In the genomic region with DNA sequence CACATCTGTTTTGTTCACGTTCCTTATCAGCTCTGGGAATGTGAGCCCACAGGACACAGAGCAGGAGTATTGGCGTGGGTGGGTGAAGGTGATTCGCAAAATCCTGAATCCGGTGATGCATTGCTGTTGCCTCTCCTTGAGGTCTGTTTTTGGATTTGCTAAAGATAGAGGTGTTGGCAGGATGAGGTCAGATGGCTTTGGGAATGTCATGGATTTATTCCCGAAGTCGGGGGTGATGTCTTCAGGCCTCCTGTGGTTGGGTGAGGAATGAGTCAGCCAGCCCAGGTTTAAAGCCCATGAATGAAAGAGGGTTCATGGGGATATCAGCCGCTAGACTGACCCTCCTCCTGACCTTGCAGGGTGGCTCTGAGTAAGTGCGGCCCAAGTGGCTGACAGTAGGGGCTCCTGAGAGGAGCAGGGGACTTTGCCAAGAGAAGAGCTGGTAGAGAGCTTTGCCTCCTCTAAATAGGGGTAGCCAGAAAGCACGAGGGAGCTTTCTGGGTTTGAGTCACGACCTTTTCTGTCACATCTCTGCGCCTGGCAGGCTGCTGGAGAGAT, we compare ENCODE assay signal across 17 mouse cellular contexts. TPM values are rescaled to one million over a fixed set of nuclear protein-coding genes. Genes with fewer than 3 reads are reported as not detected.
A peak's percentile ranks its signal among the peaks of the same experiment; 100 is the strongest.
DNase-seq lines count a peak whose midpoint lies in the region; ATAC-seq and TF ChIP-seq lines count a peak whose summit lies in the region.
"Had no signal": no experiment of that assay in that cellular context is flagged by ENCODE, and none has a peak within 500 bp of the region (broad histone marks: within the 10 kb centered on the region; RNA-seq: fewer than 3 reads in every experiment).

No protein-coding gene starts in this region.

- H3K27ac ChIP-seq in hindbrain, embryonic 10.5 days: peak overlapping the region; percentile 68; the same call in 1 of the 2 replicates
- no peak overlapping the region for H3K27ac ChIP-seq in hindbrain, embryonic 16.5 days (ENCODE audit: low read depth, low read length)
- no peak overlapping the region for H3K27ac ChIP-seq in CH12.LX (ENCODE audit: insufficient read depth, low read depth)
- 0 out of 2 replicates have a peak overlapping the region, but pooled peaks have one; percentile 3 for H3K27ac ChIP-seq in heart, postnatal 0 days (ENCODE audit: low read depth)
- H3K27ac ChIP-seq: forebrain, embryonic 10.5 days; midbrain, embryonic 10.5 days; stomach, postnatal 0 days had no signal

- no peak for TF ChIP-seq POLR2A in CH12.LX (IDR thresholded peaks at IDR 0.05; ENCODE audit: low read depth, low read length)

- no peaks in the 10 kb centered on the region for H3K27me3 ChIP-seq in hindbrain, embryonic 10.5 days (ENCODE audit: insufficient read depth, poor library complexity, severe bottlenecking)
- no peaks in the 10 kb centered on the region for H3K27me3 ChIP-seq in hindbrain, embryonic 16.5 days (replicated peaks; ENCODE audit: control insufficient read depth, insufficient read depth, low read length)
- H3K27me3 ChIP-seq in CH12.LX (replicated peaks): no peaks in the 10 kb centered on the region
- no peaks in the 10 kb centered on the region for H3K27me3 ChIP-seq in heart, postnatal 0 days (ENCODE audit: control insufficient read depth, insufficient read depth, low read length)

- no peak overlapping the region for H3K4me3 ChIP-seq in hindbrain, embryonic 10.5 days
- no peak overlapping the region for H3K4me3 ChIP-seq in hindbrain, embryonic 16.5 days (ENCODE audit: low read length)
- H3K4me3 ChIP-seq in CH12.LX (replicated peaks in 1 of 3; ENCODE audit: low read depth in 2 of 3, low read length in 2 of 3, poor library complexity in 1 of 3): no peak overlapping the region
- H3K4me3 ChIP-seq in heart, postnatal 0 days (ENCODE audit: low read depth, low read length): no peak overlapping the region
- H3K4me3 ChIP-seq: forebrain, embryonic 10.5 days; midbrain, embryonic 10.5 days had no signal

- TF ChIP-seq RAD21 in CH12.LX (IDR thresholded peaks at IDR 0.05; ENCODE audit: low read depth, low read length): no peak

- dilution Hi-C loops in CH12.LX (cut with MboI; ENCODE audit: extremely low pct_ligation_motif_present, extremely low pct_unique_long_range_greater_than_20kb, low sequenced_read_pairs): no loop called here

- no peak for ATAC-seq in hindbrain, embryonic 16.5 days
- peak; percentile 52; the same call in 1 of the 2 replicates for ATAC-seq in heart, postnatal 0 days (ENCODE audit: insufficient read depth, low read depth)
- ATAC-seq: inflammation-experienced regulatory T-cells, adult 6 months had no signal

- in situ Hi-C loops in CH12.LX (cut with MboI; ENCODE audit: low pct_ligation_motif_present, low pct_unique_long_range_greater_than_20kb, low sequenced_read_pairs): no loop called here

- TF ChIP-seq CTCF in CH12.LX (conservative IDR thresholded peaks at IDR 0.05 in 1 of 2, IDR thresholded peaks at IDR 0.05 in 1 of 2; ENCODE audit: low read depth in 2 of 2, low read length in 2 of 2): no peak
- TF ChIP-seq CTCF in heart, postnatal 0 days (IDR thresholded peaks at IDR 0.05; ENCODE audit: low read depth): no peak

- no peak overlapping the region for H3K4me2 ChIP-seq in hindbrain, embryonic 16.5 days (ENCODE audit: low read length)
- H3K4me2 ChIP-seq in CH12.LX (ENCODE audit: insufficient read depth, low read depth, poor library complexity, severe bottlenecking): no peak overlapping the region
- no peak overlapping the region for H3K4me2 ChIP-seq in heart, postnatal 0 days (ENCODE audit: low read depth, low read length)

- H3K36me3 ChIP-seq in hindbrain, embryonic 10.5 days: no peaks in the 10 kb centered on the region
- H3K36me3 ChIP-seq in hindbrain, embryonic 16.5 days (ENCODE audit: control insufficient read depth, insufficient read depth, low read length): no peaks in the 10 kb centered on the region
- no peaks in the 10 kb centered on the region for H3K36me3 ChIP-seq in CH12.LX (replicated peaks in 1 of 2; ENCODE audit: control insufficient read depth in 1 of 2, insufficient read depth in 1 of 2, low read length in 1 of 2)
- H3K36me3 ChIP-seq in heart, postnatal 0 days (replicated peaks; ENCODE audit: control insufficient read depth, insufficient read depth, low read length): no peaks in the 10 kb centered on the region
- H3K36me3 ChIP-seq: forebrain, embryonic 10.5 days; midbrain, embryonic 10.5 days had no signal

- H3K79me2 ChIP-seq in CH12.LX (replicated peaks; ENCODE audit: control insufficient read depth, extremely low read depth, insufficient read depth, poor library complexity, severe bottlenecking): no peaks in the 10 kb centered on the region

- no peak for TF ChIP-seq EP300 in CH12.LX (IDR thresholded peaks at IDR 0.05; ENCODE audit: low read length)
- TF ChIP-seq EP300 in heart, postnatal 0 days (IDR thresholded peaks at IDR 0.05; ENCODE audit: low read depth): no peak

- 68% methylated on average over 11 of the region's 11 CpGs for WGBS in hindbrain, embryonic 10.5 days
- 55% methylated on average over 11 of the region's 11 CpGs for WGBS in hindbrain, embryonic 16.5 days
- WGBS in heart, postnatal 0 days: 22% methylated on average over 11 of the region's 11 CpGs

- no peak for DNase-seq in hindbrain, embryonic 10.5 days (ENCODE audit: low spot score)
- DNase-seq in CH12.LX (ENCODE audit: extremely low read depth): no peak
- peak; percentile 48 for DNase-seq in heart, adult 9 months (ENCODE audit: low spot score in 2 of 2)
- peak; percentile 23 for DNase-seq in heart, postnatal 0 days (ENCODE audit: low spot score)
- DNase-seq in embryo, embryonic 10.5 days (ENCODE audit: low spot score): no peak
- DNase-seq in kidney, adult 9 months: no peak
- DNase-seq: adrenal gland, adult 8-10 months; cerebellum, adult 8-10 months; gastrocnemius, postnatal 14 days; kidney, adult 8-10 months; kidney, postnatal 36 days; lung, postnatal 14 days had no signal

- H3K9ac ChIP-seq in hindbrain, embryonic 16.5 days (ENCODE audit: low read depth, low read length): no peak overlapping the region
- H3K9ac ChIP-seq in CH12.LX (ENCODE audit: insufficient read depth, low read depth): no peak overlapping the region
- H3K9ac ChIP-seq in heart, postnatal 0 days (replicated peaks; ENCODE audit: low read depth, low read length): no peak overlapping the region

- peaks cover 49% of the 10 kb centered on the region for H3K4me1 ChIP-seq in hindbrain, embryonic 10.5 days (replicated peaks)
- peaks cover 6% of the 10 kb centered on the region for H3K4me1 ChIP-seq in hindbrain, embryonic 16.5 days (ENCODE audit: control insufficient read depth, insufficient read depth, low read depth, low read length)
- H3K4me1 ChIP-seq in CH12.LX (ENCODE audit: control insufficient read depth in 1 of 2, insufficient read depth in 2 of 2): peaks cover 0 to 2% of the 10 kb centered on the region in 2 experiments; a peak in 1 of 4 replicates
- H3K4me1 ChIP-seq in heart, postnatal 0 days (ENCODE audit: control insufficient read depth, insufficient read depth): peaks cover 30% of the 10 kb centered on the region

- no peaks in the 10 kb centered on the region for H3K9me3 ChIP-seq in hindbrain, embryonic 10.5 days
- no peaks in the 10 kb centered on the region for H3K9me3 ChIP-seq in hindbrain, embryonic 16.5 days (ENCODE audit: control insufficient read depth, low read length)
- H3K9me3 ChIP-seq in CH12.LX (replicated peaks; ENCODE audit: low read length): no peaks in the 10 kb centered on the region
- no peaks in the 10 kb centered on the region for H3K9me3 ChIP-seq in heart, postnatal 0 days (replicated peaks; ENCODE audit: control insufficient read depth, low read length)
- H3K9me3 ChIP-seq: forebrain, embryonic 10.5 days; midbrain, embryonic 10.5 days had no signal

TF ChIP-seq in CH12.LX, 34 proteins besides CTCF, POLR2A, EP300 and RAD21:
- TF ChIP-seq IRF4 (IDR thresholded peaks at IDR 0.05; ENCODE audit: low read depth, low read length) (0 out of 2 replicates have a peak, but pooled peaks have one; percentile 25), BHLHE40 (IDR thresholded peaks at IDR 0.05; ENCODE audit: low read depth, low read length) (no peak)

RNA-seq across cellular contexts. Expression of gene Dact1, which starts 27.4 kb away (rescaled TPM):
- polyA plus RNA-seq in hindbrain, embryonic 10.5 days (2016; fragmentation: Nextera tagmentation; extraction: Ambion mirVana): 12.2 and 15.2 TPM in 2 replicates
- 15.8 and 21.2 TPM in 2 replicates for polyA plus RNA-seq in hindbrain, embryonic 16.5 days (2015; fragmentation: Nextera tagmentation; extraction: Ambion mirVana)
- 2.3 and 4.6 TPM in 2 replicates for total RNA-seq in CH12.LX (2012; rRNA removed)
- 2.5 and 2.7 TPM in 2 replicates for total RNA-seq in CH12.LX (2014; rRNA removed)
- polyA plus RNA-seq in CH12.LX (2012; ENCODE audit: insufficient read length, low read depth): 3.3 and 3.7 TPM in 2 replicates
- total RNA-seq in heart, postnatal 0 days (2014; rRNA removed; ENCODE audit: low replicate concordance): 17.8 and 18.0 TPM in 2 replicates
- 3.9 and 4.7 TPM in 2 replicates for polyA plus RNA-seq in heart, postnatal 0 days (2015; fragmentation: Nextera tagmentation; extraction: Ambion mirVana)
- polyA plus RNA-seq: inflammation-experienced regulatory T-cells, adult 6 months had no signal

Comparison
In these comparisons a context has a peak if more than half of its experiments do, and no peak if none do; other contexts are left out.
1. H3K27ac ChIP-seq: peak in hindbrain, embryonic 10.5 days (single experiment) and heart, postnatal 0 days (single experiment); none in hindbrain, embryonic 16.5 days (single experiment) and CH12.LX (single experiment).
2. DNase-seq: peak in heart, adult 9 months (2 of 2) and heart, postnatal 0 days (single experiment); none in hindbrain, embryonic 10.5 days (single experiment), CH12.LX (single experiment), embryo, embryonic 10.5 days (single experiment) and kidney, adult 9 months (single experiment).